Mouse (Mus musculus) gastrocnemius, postnatal 25 days (tissue): ENCODE results near the gene Flt3. TPM values are rescaled to one million over a fixed set of nuclear protein-coding genes. Genes with fewer than 3 reads are reported as not detected.

ENCODE experiments used
- microRNA-seq, 2 experiments: library from miRNA; unstranded; fragments of <30 nt; microRNA quantifications; one replicate each; pipeline ENCODE4 v1.2.0; 2021; ENCODE audit warnings: borderline replicate concordance in 2 of 2
- total RNA-seq, 2 experiments: library from RNA; stranded (reverse); gene quantifications; 1 replicate in 1 of 2; 2 replicates in 1 of 2; pipeline ENCODE4 v1.2.3; 2021

Gene Flt3
- total RNA-seq, 2 experiments from 2014 or later = not detected

Small RNA genes lying within 50 kb of the gene (microRNA-seq; reads per million reads assigned to microRNA genes)
- 0 reads per million in 2 experiments for gene Mir7k

Other genes with a start within 250 kb of the Flt3 start
- not detected for gene Gsx1, start 211.8 kb downstream of the Flt3 start, total RNA-seq
- not detected for gene Pdx1, start 130.5 kb downstream of the Flt3 start, total RNA-seq
- gene Cdx2, start 93.2 kb downstream of the Flt3 start, total RNA-seq = not detected
- gene Urad, start 78.0 kb downstream of the Flt3 start, total RNA-seq = not detected
- 10 to 100 TPM; 17.4 to 26.1 TPM for gene Pan3, start 29.7 kb upstream of the Flt3 start, total RNA-seq